Mouse (Mus musculus): ENCODE results near the gene Gpr45.

- no peak for TF ChIP-seq CTCF (IDR thresholded peaks at IDR 0.05; ENCODE audit: extremely low read depth, insufficient read depth, low read length)
- no peak for TF ChIP-seq POLR2A (IDR thresholded peaks at IDR 0.05; ENCODE audit: extremely low read depth, insufficient read depth, low read length)
These were observed 53.4 kb downstream of the Gpr45 start for GRCm38 (mm10) chr1:43006051-43006514.
